Mouse (Mus musculus): ENCODE results near the gene Iba57.
A peak's percentile ranks its signal among the peaks of the same experiment; 100 is the strongest.
"Not testable (repeated sequence)": the region's sequence is repeated elsewhere in the genome, so short reads cannot be mapped to it uniquely, and the experiment has no call there.

Iba57 gene

GRCm38 (mm10) chr11:59163255-59164236, at the start of gene Iba57:
TSS of gene Iba57 (minus strand) at chr11:59163739.
- peak; percentile 99 for DNase-seq

GRCm38 (mm10) chr11:59212892-59213494, 49.5 kb upstream of the Iba57 start:
- no peak for DNase-seq

GRCm38 (mm10) chr11:59212320-59212719, 48.8 kb upstream of the Iba57 start:
- peak; percentile 57 for DNase-seq

GRCm38 (mm10) chr11:59211561-59211960, 48.0 kb upstream of the Iba57 start:
- not testable (repeated sequence) for DNase-seq

GRCm38 (mm10) chr11:59210020-59210419, 46.5 kb upstream of the Iba57 start:
- no peak for DNase-seq

- no peak for DNase-seq
Measured at GRCm38 (mm10) chr11:59209580-59209979, 46.0 kb upstream of the Iba57 start.

- peak; percentile 82 for DNase-seq
Measured at GRCm38 (mm10) chr11:59209003-59209441, 45.5 kb upstream of the Iba57 start.

GRCm38 (mm10) chr11:59208153-59208831, 44.8 kb upstream of the Iba57 start, which contains the start of gene 2310033P09Rik:
TSS of gene 2310033P09Rik (plus strand) at chr11:59208321.
- DNase-seq = peak; percentile 92

GRCm38 (mm10) chr11:59202081-59202995, 38.8 kb upstream of the Iba57 start, which contains the start of gene Mrpl55:
TSS of gene Mrpl55 (plus strand) at chr11:59202486.
- DNase-seq = peak; percentile 97

DNA sequence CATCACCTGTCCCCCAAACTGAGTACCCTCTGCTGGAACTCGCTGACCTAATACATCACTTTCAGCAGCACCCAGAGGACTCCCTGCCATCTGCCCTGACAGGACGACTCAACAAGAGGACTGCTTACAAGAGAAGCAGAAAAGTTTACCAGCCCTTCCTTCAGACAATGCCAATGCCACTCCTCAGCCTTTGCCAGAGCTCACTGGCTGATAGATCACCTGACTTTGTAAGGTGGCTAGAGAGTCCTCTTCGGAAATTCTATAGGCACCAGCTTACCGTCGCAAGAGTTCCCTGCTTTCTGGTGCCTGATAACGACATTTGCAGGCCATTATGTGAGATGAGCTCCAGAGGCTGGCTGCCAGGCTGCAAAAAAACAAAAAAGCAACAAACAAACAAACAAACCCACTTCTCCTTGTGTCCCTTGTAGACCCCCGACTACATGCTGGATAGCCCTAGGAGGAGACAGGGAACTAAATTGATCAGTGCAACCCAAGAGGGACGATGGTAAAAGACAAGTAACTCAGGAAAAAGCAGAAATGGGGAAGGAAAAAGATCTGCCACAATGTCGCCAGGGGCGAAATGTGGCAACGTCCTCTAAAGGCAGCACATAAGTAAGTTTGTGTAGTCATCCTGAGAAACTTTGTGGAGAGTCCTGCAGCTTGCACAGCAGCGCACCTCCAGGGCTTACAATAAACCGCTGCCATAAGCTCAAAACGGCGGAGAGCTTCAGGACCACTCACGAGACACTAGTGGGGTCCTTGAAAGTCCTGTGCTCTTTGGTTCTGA, 37.9 kb upstream of the Iba57 start:
- DNase-seq = no peak

DNA sequence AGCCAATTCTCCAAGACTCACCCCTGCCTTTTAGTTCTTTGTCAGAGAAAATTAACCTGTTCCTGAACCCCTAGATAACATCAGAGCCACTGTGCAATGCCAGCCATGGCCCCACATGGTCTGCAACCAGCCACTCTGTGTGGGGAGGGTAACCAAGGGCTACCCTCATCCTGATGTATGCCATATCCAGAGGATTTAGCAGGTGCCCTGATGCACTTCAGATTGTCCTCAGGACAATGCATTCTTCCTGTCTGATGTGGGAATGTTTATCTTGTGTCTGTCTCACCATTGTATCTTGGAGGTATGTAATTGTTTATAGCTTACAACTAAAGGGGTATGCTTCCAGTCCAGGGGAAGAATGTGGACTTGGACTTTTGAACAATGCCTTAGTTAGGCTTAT, 32.7 kb upstream of the Iba57 start:
- peak; percentile 48 for DNase-seq

GRCm38 (mm10) chr11:59192059-59192386, 28.5 kb upstream of the Iba57 start, which contains the start of gene Guk1:
TSS of gene Guk1 (minus strand) at chr11:59192212.
- no peak for DNase-seq

DNA sequence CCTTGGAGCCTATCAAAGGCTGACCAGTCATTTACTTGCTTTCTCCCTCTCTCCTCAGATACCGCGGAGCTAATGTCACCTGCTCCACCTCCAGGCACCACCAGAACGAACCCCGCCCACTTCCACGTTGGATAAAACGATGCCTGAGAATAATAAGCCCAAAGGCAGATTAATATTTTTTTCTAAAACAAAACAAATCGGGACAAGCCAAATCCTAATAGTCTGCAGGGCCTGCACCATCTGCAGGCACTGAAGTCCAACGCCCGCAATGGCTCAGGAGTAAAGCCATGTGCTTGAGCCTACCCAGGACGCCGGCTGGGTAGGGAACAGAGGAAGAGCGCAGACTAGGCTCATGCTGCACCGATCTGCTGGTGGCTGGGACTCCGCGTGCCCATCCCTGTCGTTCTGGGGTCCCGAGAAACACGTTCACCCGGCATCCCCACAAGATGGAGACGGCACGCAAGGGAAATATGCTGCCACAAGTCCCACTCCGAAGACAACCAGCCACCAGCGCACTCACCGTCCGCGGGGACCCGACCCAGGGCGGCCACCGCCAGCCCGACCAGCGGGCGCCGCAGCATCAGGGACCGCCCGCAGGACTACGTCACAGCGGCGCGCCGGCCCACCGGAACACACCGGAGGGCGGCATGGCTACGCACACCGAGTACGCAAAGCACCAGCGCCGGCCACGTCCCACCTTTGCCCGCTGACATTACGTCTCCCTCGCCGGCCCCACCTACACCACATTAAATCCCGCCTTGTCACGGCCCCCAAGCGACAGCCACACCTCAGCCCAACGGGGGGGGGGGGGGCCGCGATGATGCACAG, 27.9 kb upstream of the Iba57 start:
- peak; percentile 96 for DNase-seq

- no peak for DNase-seq
Measured at GRCm38 (mm10) chr11:59187706-59188105, 24.2 kb upstream of the Iba57 start.

- DNase-seq = no peak
Measured at GRCm38 (mm10) chr11:59185490-59185889, 22.0 kb upstream of the Iba57 start.

- DNase-seq = peak; percentile 75
Measured at GRCm38 (mm10) chr11:59183821-59184220, 20.3 kb upstream of the Iba57 start.

DNA sequence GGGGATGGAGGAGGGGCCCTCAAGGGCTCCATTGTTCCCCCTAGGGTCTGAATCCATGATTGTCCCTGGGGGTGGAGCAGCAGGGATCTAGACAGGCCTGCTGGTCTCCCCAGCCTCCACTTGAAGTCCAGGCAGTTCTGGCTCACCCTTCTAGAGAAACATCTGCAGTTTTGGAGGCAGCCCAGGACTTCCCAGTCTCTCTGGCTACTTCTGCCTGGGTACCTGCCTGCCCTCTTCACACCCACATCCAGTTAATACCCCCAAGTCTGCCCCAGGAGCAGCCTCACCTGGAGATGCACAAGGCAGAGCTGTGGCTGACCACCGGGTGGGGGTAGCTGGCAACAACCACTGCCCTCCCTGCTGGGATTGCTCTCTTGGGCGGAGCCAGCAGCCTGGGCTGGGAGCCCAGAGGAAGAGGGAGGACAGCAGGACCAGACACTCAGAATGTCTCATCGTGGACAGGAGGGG, 19.4 kb upstream of the Iba57 start, which contains the start of gene Gjc2:
TSS of gene Gjc2 (minus strand) at position 350 of the 468 bp plus-strand sequence.
- DNase-seq = peak; percentile 43

GRCm38 (mm10) chr11:59176921-59177320, 13.4 kb upstream of the Iba57 start:
- no peak for DNase-seq

DNA sequence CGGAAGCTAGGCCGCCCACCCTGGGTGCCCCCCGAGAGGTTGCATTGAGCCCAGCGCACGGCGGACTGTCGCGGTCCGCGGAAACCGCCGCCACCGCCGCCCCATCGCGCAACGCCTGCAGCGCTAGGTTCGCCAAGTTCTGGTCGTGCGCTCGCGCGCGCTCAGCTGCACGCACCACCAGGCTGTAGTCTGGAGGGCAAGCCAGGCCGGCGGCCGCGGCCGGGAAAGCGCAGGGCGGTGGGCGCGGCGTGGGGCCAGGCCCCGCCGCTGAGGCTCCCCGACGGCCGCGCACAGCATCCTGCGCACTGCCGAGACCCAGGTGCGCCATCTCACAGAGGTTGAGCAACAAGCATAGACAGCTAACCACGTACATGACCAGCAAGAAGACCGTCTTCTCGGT, 12.9 kb upstream of the Iba57 start:
- no peak for DNase-seq

Measured in lung, postnatal 36 days (tissue).